Mouse (Mus musculus): ENCODE data around the gene Hoxc6. TPM values are rescaled to one million over a fixed set of nuclear protein-coding genes. Genes with fewer than 3 reads are reported as not detected.

The Hoxc6 gene
- polyA plus RNA-seq, 1 experiment = 18.3 TPM

DNA sequence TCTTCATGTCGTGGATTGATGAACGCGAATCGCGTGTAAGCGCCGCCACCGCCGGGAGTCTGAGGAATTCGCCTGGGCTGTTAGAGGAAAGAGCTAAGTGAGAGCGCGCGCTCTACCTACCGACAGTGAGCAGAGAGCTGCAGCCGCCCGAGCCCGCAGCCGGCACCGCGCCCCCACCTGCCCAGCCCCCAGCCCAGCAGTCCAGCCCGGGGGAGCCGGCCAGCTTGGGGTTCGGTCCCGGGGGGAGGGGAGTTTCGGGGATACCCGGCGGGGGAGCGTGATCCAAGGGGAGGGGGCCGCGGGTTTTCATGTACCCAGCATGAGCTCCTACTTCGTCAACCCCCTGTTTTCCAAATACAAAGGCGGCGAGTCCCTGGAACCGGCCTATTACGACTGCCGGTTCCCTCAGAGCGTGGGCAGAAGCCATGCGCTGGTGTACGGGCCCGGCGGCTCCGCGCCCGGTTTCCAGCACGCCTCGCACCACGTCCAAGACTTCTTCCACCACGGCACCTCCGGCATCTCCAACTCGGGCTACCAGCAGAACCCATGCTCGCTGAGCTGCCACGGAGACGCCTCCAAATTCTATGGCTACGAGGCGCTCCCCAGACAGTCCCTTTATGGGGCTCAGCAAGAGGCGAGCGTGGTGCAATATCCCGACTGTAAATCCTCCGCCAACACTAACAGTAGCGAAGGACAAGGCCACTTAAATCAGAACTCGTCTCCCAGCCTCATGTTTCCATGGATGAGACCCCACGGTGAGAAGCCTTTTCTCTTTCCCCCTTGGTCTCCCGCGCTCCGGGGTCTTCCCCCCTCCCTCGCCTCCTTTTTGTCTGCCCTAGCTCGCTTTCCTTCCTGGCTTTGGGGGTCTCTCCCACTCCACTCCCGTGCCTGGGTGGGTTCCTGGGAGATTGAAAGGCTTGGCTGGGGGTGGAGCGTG is 7.3 kb upstream of the Hoxc6 start, which contains the start of gene Hoxc8:
Hoxc8 (plus strand) TSS at position 147 of the 937 bp plus-strand sequence.
- DNase-seq (ENCODE audit: low read depth) = no peak

GRCm38 (mm10) chr15:102991782-102992181 is 6.3 kb upstream of the Hoxc6 start:
- no peak for DNase-seq (ENCODE audit: low read depth)

GRCm38 (mm10) chr15:102992206-102992605 is 5.9 kb upstream of the Hoxc6 start:
- no peak for DNase-seq (ENCODE audit: low read depth)

GRCm38 (mm10) chr15:102992863-102993262 is 5.2 kb upstream of the Hoxc6 start:
- no peak for DNase-seq (ENCODE audit: low read depth)

GRCm38 (mm10) chr15:102996548-102996947 is 1.5 kb upstream of the Hoxc6 start:
- DNase-seq (ENCODE audit: low read depth) = no peak

GRCm38 (mm10) chr15:102997431-102997830 is 626 bp upstream of the Hoxc6 start:
- no peak for DNase-seq (ENCODE audit: low read depth)

- DNase-seq (ENCODE audit: low read depth) = no peak
These were observed 638 bp downstream of the Hoxc6 start for GRCm38 (mm10) chr15:102998608-102999182.

DNA sequence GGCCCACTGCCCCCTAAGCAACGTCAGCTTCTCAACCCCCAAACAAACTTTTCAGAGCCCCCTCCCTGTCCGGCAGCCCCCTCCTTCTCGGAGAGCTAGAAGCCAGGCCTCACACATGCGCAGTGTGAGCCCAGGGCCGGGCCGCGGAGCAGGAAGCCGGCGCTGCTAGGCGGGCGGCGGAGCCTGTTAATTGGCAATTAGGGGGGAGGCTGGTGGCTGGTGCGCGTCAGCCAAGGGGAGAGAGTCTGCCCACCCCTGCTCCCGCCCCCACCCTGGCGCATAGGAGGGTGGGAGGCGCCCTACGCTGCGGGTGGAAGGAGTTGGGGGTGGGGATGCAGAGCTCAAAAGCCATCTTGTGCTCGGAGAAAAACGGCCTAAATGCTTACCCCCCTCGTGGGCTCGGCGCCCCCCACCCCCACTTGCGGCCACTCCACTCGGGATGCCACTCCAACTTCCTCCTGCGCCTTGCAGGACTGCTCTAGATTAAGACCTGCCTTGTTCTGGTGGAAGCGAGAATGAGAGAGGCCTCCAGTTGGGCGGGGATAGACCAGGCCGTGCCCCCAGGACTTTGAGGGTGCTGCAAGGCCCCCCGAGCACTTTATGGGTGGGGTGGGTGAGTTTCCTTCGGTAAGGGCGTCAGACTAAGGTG is 1.2 kb downstream of the Hoxc6 start:
- DNase-seq (ENCODE audit: low read depth) = no peak

DNA sequence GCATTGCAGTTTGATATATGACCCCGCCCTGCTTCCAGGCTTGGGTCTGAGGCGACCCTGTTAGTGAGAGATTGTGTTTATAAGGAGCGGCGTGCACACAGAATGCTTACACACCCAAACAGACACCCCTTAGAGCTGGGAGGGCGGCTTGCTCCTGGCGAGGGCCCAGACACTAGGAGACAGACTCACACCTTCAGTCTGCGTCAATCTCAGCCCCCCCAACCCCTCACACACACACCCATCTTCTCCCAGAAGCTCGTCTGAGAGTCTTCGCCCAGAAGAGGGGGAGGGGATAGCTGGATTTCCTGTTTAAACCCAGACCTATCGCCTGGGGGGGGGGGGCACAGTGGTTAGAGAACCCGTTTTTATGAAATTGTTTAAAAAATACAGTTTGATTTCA is 1.9 kb downstream of the Hoxc6 start:
- DNase-seq (ENCODE audit: low read depth) = no peak

- DNase-seq (ENCODE audit: low read depth) = no peak
These were observed 2.4 kb downstream of the Hoxc6 start for GRCm38 (mm10) chr15:103000501-103000901.

- DNase-seq (ENCODE audit: low read depth) = no peak
These were observed 3.3 kb downstream of the Hoxc6 start for GRCm38 (mm10) chr15:103001370-103001769.

DNA sequence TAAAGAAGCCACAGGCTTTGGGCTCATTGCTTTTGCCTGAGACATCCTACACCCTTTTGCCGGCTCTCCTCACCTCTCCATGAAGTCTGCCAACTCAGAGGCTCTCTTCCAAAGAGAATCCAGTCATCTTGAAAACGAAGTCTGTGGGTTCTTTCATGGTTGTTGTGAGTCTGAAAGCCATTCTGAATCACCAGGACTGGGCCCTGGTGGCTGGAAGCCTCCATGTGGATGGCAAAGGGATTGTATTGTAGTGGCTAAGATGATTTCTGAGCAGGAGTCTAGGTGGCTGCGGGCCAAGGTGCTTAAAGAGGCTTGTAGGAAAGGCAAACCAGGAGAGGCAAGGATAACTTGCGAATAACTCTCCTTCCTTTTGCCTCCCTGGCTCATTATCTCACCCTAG is 4.1 kb downstream of the Hoxc6 start:
- no peak for DNase-seq (ENCODE audit: low read depth)

GRCm38 (mm10) chr15:103002821-103003448 is 4.9 kb downstream of the Hoxc6 start:
- DNase-seq (ENCODE audit: low read depth) = no peak

- DNase-seq (ENCODE audit: low read depth) = no peak
These were observed 7.3 kb downstream of the Hoxc6 start for GRCm38 (mm10) chr15:103005308-103005707.

- DNase-seq (ENCODE audit: low read depth) = no peak
These were observed 7.7 kb downstream of the Hoxc6 start for GRCm38 (mm10) chr15:103005797-103006196.

- DNase-seq (ENCODE audit: low read depth) = no peak
These were observed 8.3 kb downstream of the Hoxc6 start for GRCm38 (mm10) chr15:103006326-103006725.

- DNase-seq (ENCODE audit: low read depth) = no peak
These were observed 11.4 kb downstream of the Hoxc6 start for GRCm38 (mm10) chr15:103009265-103010111.

- DNase-seq (ENCODE audit: low read depth) = no peak
These were observed 12.2 kb downstream of the Hoxc6 start for GRCm38 (mm10) chr15:103010112-103010846.

- no peak for DNase-seq (ENCODE audit: low read depth)
These were observed 12.9 kb downstream of the Hoxc6 start for GRCm38 (mm10) chr15:103010847-103011555.

Data from gonadal fat pad, adult 2 months (tissue).